Mouse (Mus musculus) adrenal gland, postnatal 36 days (tissue): ENCODE measurements at regions not wholly inside any gene's neighbourhood (a gene's known extent, or its start where the extent isn't known, plus 50 kb on each side); places are given as distances from the start of the nearest gene placed in this dataset.

Experiments
- DNase-seq, 2 experiments: peaks; one replicate each; pipeline ENCODE4 v3.0.0; 2021; ENCODE audit warnings: mixed read lengths in 1 of 2

- no peak for DNase-seq
These were observed 412.7 kb upstream of the Tbc1d2b start for GRCm38 (mm10) chr9:90683319-90683718.

- DNase-seq: no peak
These were observed 419.5 kb upstream of the Tbc1d2b start for GRCm38 (mm10) chr9:90690066-90690465.

GRCm38 (mm10) chr9:90691137-90691536, 420.5 kb upstream of the Tbc1d2b start:
- DNase-seq: no peak

- no peak for DNase-seq
These were observed 421.4 kb upstream of the Tbc1d2b start for GRCm38 (mm10) chr9:90691676-90692661.

GRCm38 (mm10) chr9:90693031-90693671, 422.5 kb upstream of the Tbc1d2b start:
- DNase-seq: no peak

GRCm38 (mm10) chr9:90694051-90694645, 423.5 kb upstream of the Tbc1d2b start:
- DNase-seq: no peak

GRCm38 (mm10) chr9:90695693-90696092, 425.1 kb upstream of the Tbc1d2b start:
- DNase-seq: no peak

- DNase-seq: no peak
These were observed 426.8 kb upstream of the Tbc1d2b start for GRCm38 (mm10) chr9:90697279-90698000.

- no peak for DNase-seq
These were observed 427.8 kb upstream of the Tbc1d2b start for GRCm38 (mm10) chr9:90698439-90698838.

- DNase-seq: no peak
These were observed 428.5 kb upstream of the Tbc1d2b start for GRCm38 (mm10) chr9:90699064-90699463.

GRCm38 (mm10) chr9:90700236-90701179, 429.9 kb upstream of the Tbc1d2b start:
- DNase-seq: no peak

- DNase-seq: no peak
These were observed 430.7 kb upstream of the Tbc1d2b start for GRCm38 (mm10) chr9:90701180-90701765.

GRCm38 (mm10) chr9:90713685-90714084, 443.1 kb upstream of the Tbc1d2b start:
- no peak for DNase-seq

GRCm38 (mm10) chr9:90731450-90731849, 460.8 kb upstream of the Tbc1d2b start:
- no peak for DNase-seq

- DNase-seq: no peak
These were observed 486.6 kb upstream of the Tbc1d2b start for GRCm38 (mm10) chr9:90757175-90757574.

- DNase-seq: no peak
These were observed 503.7 kb upstream of the Tbc1d2b start for GRCm38 (mm10) chr9:90774296-90774695.

- DNase-seq: no peak
These were observed 518.9 kb upstream of the Tbc1d2b start for GRCm38 (mm10) chr9:90789545-90789944.

GRCm38 (mm10) chr9:90791871-90792270, 521.3 kb upstream of the Tbc1d2b start:
- DNase-seq: no peak

- DNase-seq: no peak
These were observed 545.4 kb upstream of the Zic4 start for GRCm38 (mm10) chr9:90816844-90817243.

GRCm38 (mm10) chr9:90823574-90824280, 538.5 kb upstream of the Zic4 start:
- peak in 1 of 2 experiments; percentile 0 for DNase-seq
